14 mouse cellular contexts compared by ENCODE assay signal in genomic region chr2:70069861-70070260, GRCm38 (mm10). TPM values are rescaled to one million over a fixed set of nuclear protein-coding genes. Genes with fewer than 3 reads are reported as not detected.
DNase-seq lines count a peak whose midpoint lies in the region; ATAC-seq lines count a peak whose summit lies in the region.
"Had no signal": no experiment of that assay in that cellular context is flagged by ENCODE, and none has a peak within 500 bp of the region (broad histone marks: within the 10 kb centered on the region; RNA-seq: fewer than 3 reads in every experiment).

No protein-coding gene starts in this region.

- no peak overlapping the region for H3K9ac ChIP-seq in lung, embryonic 15.5 days
- H3K9ac ChIP-seq: heart, embryonic 13.5 days; liver, embryonic 15.5 days; midbrain, embryonic 12.5 days had no signal

- H3K9me3 ChIP-seq in lung, embryonic 15.5 days = no peaks in the 10 kb centered on the region
- H3K9me3 ChIP-seq: forebrain, embryonic 10.5 days; G1E; heart, embryonic 13.5 days; liver, embryonic 15.5 days; midbrain, embryonic 12.5 days had no signal

- WGBS in lung, embryonic 15.5 days = 62% methylated on average over 5 of the region's 5 CpGs

- H3K4me2 ChIP-seq in lung, embryonic 15.5 days = no peak overlapping the region
- H3K4me2 ChIP-seq: heart, embryonic 13.5 days; liver, embryonic 15.5 days; midbrain, embryonic 12.5 days had no signal

- H3K4me3 ChIP-seq in lung, embryonic 15.5 days = no peak overlapping the region
- H3K4me3 ChIP-seq: forebrain, embryonic 10.5 days; heart, embryonic 13.5 days; liver, embryonic 15.5 days; midbrain, embryonic 12.5 days had no signal

- H3K36me3 ChIP-seq in lung, embryonic 15.5 days = no peaks in the 10 kb centered on the region
- H3K36me3 ChIP-seq: forebrain, embryonic 10.5 days; G1E; heart, embryonic 13.5 days; liver, embryonic 15.5 days; midbrain, embryonic 12.5 days had no signal

- no peaks in the 10 kb centered on the region for H3K27me3 ChIP-seq in lung, embryonic 15.5 days
- H3K27me3 ChIP-seq: liver, embryonic 15.5 days; midbrain, embryonic 12.5 days had no signal

- peak; percentile 52 for DNase-seq in heart, adult 11 months
- no peak for DNase-seq in heart, adult 9 months (ENCODE audit: low spot score in 2 of 2)
- no peak for DNase-seq in lung, postnatal 14 days
- peak; percentile 50 to 66 for DNase-seq in kidney, postnatal 36 days
- DNase-seq in right cerebral cortex, postnatal 25 days = no peak
- no peak for DNase-seq in retina, postnatal 1 day
- DNase-seq: adrenal gland, postnatal 25 days; left cerebral cortex, postnatal 4 days had no signal

- 0 out of 2 replicates have a peak, but pooled peaks cover 3% of the 10 kb centered on the region for H3K4me1 ChIP-seq in lung, embryonic 15.5 days
- H3K4me1 ChIP-seq: liver, embryonic 15.5 days had no signal

- H3K27ac ChIP-seq in lung, embryonic 15.5 days = peak overlapping the region; percentile 42; the same call in 1 of the 2 replicates
- H3K27ac ChIP-seq: forebrain, embryonic 10.5 days; heart, embryonic 13.5 days; liver, embryonic 15.5 days; midbrain, embryonic 12.5 days had no signal

- no peak for ATAC-seq in lung, embryonic 15.5 days (ENCODE audit: borderline replicate concordance, extremely low read depth, low FRiP score, low TSS enrichment)

RNA-seq across cellular contexts. Expression of gene Myo3b, which starts 30.9 kb away (rescaled TPM):
- polyA plus RNA-seq in lung, embryonic 15.5 days (2015; fragmentation: Nextera tagmentation; extraction: Ambion mirVana) = 0.28 and 0.46 TPM in 2 replicates
- polyA plus RNA-seq: forebrain, embryonic 10.5 days; G1E; liver, embryonic 15.5 days; midbrain, embryonic 12.5 days had no signal

Comparison
In these comparisons a context has a peak if more than half of its experiments do, and no peak if none do; other contexts are left out.
1. DNase-seq: peak in heart, adult 11 months (single experiment) and kidney, postnatal 36 days (2 of 2); none in heart, adult 9 months (0 of 2), lung, postnatal 14 days (single experiment), right cerebral cortex, postnatal 25 days (single experiment) and retina, postnatal 1 day (single experiment).